Mouse (Mus musculus) midbrain, postnatal 0 days (tissue): ENCODE results near the gene Hacl1. TPM values are rescaled to one million over a fixed set of nuclear protein-coding genes. Genes with fewer than 3 reads are reported as not detected.
A peak's percentile ranks its signal among the peaks of the same experiment; 100 is the strongest.

ENCODE experiments used
- ATAC-seq: fragments of 200-750 bp; cut with Nextera tagmentation; 2 replicates; pipeline ENCODE4 v1.8.0; 2017; ENCODE audit warnings: moderate number of reproducible peaks, mild to moderate bottlenecking, moderate TSS enrichment, moderate library complexity; ENCODE audit not compliant: low FRiP score
- DNase-seq: peaks from one replicate; pipeline ENCODE4 v3.0.0-alpha.2; 2015; ENCODE audit warnings: low spot score
- H3K27ac ChIP-seq: fragments of 300-500 bp; sonication (generic); 2 replicates; pipeline ENCODE4 v1.5.1; 2014; ENCODE audit warnings: low read depth, mild to moderate bottlenecking, low read length, mixed read lengths
- H3K27me3 ChIP-seq: fragments of 300-500 bp; sonication (generic); 2 replicates; pipeline ENCODE4 v1.6.1; 2014; ENCODE audit warnings: low read length, control low read depth, mixed read lengths; ENCODE audit not compliant: insufficient read depth
- H3K36me3 ChIP-seq: fragments of 300-500 bp; sonication (generic); 2 replicates; pipeline ENCODE4 v1.6.1; 2014; ENCODE audit warnings: low read length, control low read depth, mixed read lengths; ENCODE audit not compliant: insufficient read depth
- H3K4me1 ChIP-seq: fragments of 300-500 bp; sonication (generic); 2 replicates; pipeline ENCODE4 v1.6.1; 2014; ENCODE audit warnings: mild to moderate bottlenecking, control low read depth, antibody characterized with exemption, low read length, mixed read lengths; ENCODE audit not compliant: insufficient read depth
- H3K4me2 ChIP-seq: fragments of 300-500 bp; sonication (generic); 2 replicates; pipeline ENCODE4 v1.6.1; 2014; ENCODE audit warnings: low read depth, mild to moderate bottlenecking, low read length, mixed read lengths; ENCODE audit not compliant: poor library complexity, severe bottlenecking
- H3K4me3 ChIP-seq: fragments of 300-500 bp; sonication (generic); 2 replicates; pipeline ENCODE4 v1.5.1; 2014; ENCODE audit warnings: low read depth, mild to moderate bottlenecking, low read length, moderate library complexity
- H3K9ac ChIP-seq: fragments of 300-500 bp; sonication (generic); replicated peaks from 2 replicates; pipeline ENCODE4 v1.6.1; 2014; ENCODE audit warnings: mild to moderate bottlenecking, low read length, moderate library complexity, mixed read lengths; ENCODE audit not compliant: poor library complexity, severe bottlenecking
- H3K9me3 ChIP-seq: fragments of 300-500 bp; sonication (generic); 2 replicates; pipeline ENCODE4 v1.6.1; 2016; ENCODE audit warnings: low read length, control low read depth
- CTCF ChIP-seq: IDR thresholded peaks from 2 replicates; pipeline ENCODE4 v1.5.1; 2016; ENCODE audit warnings: antibody characterized with exemption, mild to moderate bottlenecking
- WGBS: fragments of 180-500 bp; shearing (Covaris S2); extraction: QIAGEN DNeasy Blood & Tissue Kit; methylation state at CpG from one replicate; pipeline ENCODE4 v1.1.7; 2014; 5-methylcytosine and 5-hydroxymethylcytosine counted together
- polyA plus RNA-seq: library from polyadenylated mRNA; unstranded; fragments of >200 nt; fragmentation: Nextera tagmentation; extraction: Ambion mirVana; gene quantifications from 2 replicates; pipeline ENCODE4 v1.2.1, GENCODE M21; 2015
- total RNA-seq: library from RNA; depleted of rRNA; stranded (reverse); fragments of >200 nt; gene quantifications from 2 replicates; pipeline ENCODE4 v1.2.3, GENCODE M21; 2014

Gene Hacl1
- total and polyA plus RNA-seq, 2 experiments from 2014 or later, result 6.8 to 8.4 TPM

DNA sequence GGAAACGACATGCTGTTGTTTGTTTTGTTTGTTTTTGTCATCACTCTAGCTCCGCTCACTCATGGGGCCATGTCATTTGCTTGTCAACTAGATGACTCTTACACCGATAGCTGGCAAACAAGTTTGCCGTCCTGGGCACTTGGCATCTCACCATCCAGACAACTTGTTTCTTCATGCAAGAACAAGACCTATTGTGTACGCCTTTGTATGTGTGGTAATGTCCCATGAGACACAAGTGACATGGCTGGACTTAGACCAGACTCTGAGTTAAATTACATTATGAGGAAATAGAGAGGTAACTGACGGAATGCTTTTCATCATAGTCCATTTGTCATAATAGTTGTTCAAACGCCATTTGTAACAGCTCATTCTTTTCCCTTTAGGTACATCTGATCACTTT, 4.8 kb upstream of the Hacl1 start:
- Histone ChIP-seq H3K4me1 (0 out of 2 replicates have a peak, but pooled peaks cover 3% of the 10 kb centered on the region), H3K36me3 (no peaks in the 10 kb centered on the region), H3K27ac (no peak overlapping the region), H3K9ac (no peak overlapping the region), H3K9me3 (no peaks in the 10 kb centered on the region), H3K4me3 (no peak overlapping the region), H3K4me2 (no peak overlapping the region), H3K27me3 (no peaks in the 10 kb centered on the region)
- no peak for TF ChIP-seq CTCF
- WGBS, result 88% methylated on average over 7 of the region's 7 CpGs
- DNase-seq, result no peak
- ATAC-seq, result no peak

DNA sequence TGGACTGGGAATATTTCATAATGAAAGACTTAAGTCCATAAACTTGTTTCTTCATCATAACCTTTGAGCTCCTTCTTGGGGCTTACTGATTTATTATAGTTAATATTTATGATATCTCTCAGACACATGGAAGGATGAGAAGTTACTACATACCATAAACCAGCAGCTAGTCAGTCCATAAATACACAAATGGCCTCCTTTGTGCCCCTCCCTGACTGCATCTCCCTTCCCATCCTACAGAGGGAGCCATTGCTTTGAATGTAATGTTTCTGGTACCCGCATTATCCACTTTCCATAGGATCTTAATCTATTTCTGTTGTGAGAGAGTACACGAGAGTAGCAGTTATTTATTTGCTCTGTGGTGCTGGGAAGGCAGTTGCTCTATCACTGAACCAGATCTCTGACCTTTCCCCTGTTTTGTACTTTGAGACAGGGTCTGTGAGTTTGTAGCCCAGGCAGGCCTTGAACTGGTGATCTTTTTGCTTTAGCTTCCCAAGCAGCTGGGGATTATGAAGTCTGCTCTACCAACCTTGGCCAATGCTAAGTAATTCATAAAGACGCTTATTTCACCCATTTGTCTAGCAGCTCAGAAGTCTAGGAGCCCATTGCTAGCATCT, 4.0 kb upstream of the Hacl1 start:
- TF ChIP-seq CTCF, result peak; percentile 48
- H3K27me3 ChIP-seq, result no peaks in the 10 kb centered on the region
- no peak for DNase-seq
- H3K4me2 ChIP-seq, result no peak overlapping the region
- ATAC-seq, result no peak
- H3K36me3 ChIP-seq, result no peaks in the 10 kb centered on the region
- H3K27ac ChIP-seq, result no peak overlapping the region
- H3K4me1 ChIP-seq, result 0 out of 2 replicates have a peak, but pooled peaks cover 6% of the 10 kb centered on the region
- 67% methylated on average over 3 of the region's 3 CpGs for WGBS
- H3K4me3 ChIP-seq, result no peak overlapping the region
- H3K9me3 ChIP-seq, result no peaks in the 10 kb centered on the region
- H3K9ac ChIP-seq, result no peak overlapping the region

DNA sequence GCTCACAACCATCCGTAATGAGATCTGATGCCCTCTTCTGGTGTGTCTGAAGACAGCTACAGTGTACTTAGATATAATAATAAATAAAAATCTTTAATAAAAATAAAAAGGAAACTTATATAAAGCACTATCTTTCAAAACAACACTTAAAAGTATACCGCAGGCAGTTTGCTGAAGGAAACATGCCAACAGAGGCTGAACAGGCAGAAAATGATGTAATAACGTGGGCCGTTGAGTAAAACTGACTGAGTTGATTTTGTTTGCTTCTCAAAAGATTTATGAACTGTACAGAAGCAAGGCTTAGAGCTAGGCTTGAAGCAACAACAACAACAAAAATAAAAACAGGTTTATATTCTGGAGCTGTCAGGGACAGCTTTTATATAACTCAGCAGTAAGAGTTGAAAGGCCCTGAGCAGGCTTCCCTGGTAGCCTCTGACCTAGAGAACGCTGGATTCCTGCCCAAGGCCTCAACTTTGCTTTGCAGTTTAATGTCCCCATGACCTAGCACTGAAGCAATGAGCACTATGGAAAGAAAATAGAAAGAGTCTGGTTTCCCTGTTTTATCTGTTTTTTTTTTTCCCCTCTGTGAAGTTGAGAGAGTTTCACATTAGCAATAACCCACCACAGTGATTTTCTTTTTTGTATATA, 3.2 kb upstream of the Hacl1 start:
- 91% methylated on average over 5 of the region's 5 CpGs for WGBS
- no peak for TF ChIP-seq CTCF
- no peaks in the 10 kb centered on the region for H3K9me3 ChIP-seq
- DNase-seq (no peak), ATAC-seq (no peak)
- H3K9ac ChIP-seq, result no peak overlapping the region
- H3K27me3 ChIP-seq, result no peaks in the 10 kb centered on the region
- 0 out of 2 replicates have a peak, but pooled peaks cover 6% of the 10 kb centered on the region for H3K4me1 ChIP-seq
- H3K4me3 ChIP-seq, result no peak overlapping the region
- H3K27ac ChIP-seq, result no peak overlapping the region
- H3K4me2 ChIP-seq, result no peak overlapping the region
- H3K36me3 ChIP-seq, result no peaks in the 10 kb centered on the region

DNA sequence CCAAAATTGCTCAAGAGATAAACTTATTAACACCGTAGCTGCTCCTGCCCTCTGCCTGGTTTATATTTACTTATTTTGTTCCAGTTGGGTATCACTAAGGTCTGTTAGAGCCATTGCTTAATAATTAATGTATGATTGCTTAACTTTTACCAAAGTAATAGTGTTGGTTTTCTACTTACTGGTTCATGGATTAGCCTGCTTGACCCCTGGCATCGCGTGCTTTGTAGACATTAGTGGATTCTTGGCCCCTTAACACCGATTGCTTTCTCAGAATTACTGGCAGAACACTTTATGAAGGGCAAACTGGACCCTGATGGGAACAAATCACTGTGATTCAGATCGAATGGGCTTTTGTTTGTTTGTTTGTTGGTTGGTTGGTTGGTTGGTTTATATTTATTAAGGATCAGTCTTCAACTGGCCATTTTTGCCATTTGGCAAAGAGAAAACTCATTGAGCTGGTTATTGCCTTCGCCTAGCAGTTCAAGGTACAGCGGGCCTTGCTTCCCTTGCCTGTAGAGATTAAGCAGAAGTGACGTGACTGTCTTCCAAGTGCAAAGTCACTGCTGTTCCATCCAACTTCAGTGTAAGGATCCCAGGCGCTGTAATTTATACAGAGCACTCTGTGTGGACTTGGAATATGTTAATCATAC, 545 bp upstream of the Hacl1 start:
- Histone ChIP-seq H3K36me3 (no peaks in the 10 kb centered on the region), H3K27me3 (no peaks in the 10 kb centered on the region), H3K4me1 (0 out of 2 replicates have a peak, but pooled peaks cover 6% of the 10 kb centered on the region), H3K4me3 (peak overlapping the region; percentile 64), H3K9ac (peak overlapping the region; percentile 70), H3K9me3 (no peaks in the 10 kb centered on the region), H3K4me2 (peak overlapping the region; percentile 98), H3K27ac (no peak overlapping the region)
- 64% methylated on average over 9 of the region's 9 CpGs for WGBS
- ATAC-seq (no peak), DNase-seq (no peak)
- no peak for TF ChIP-seq CTCF

DNA sequence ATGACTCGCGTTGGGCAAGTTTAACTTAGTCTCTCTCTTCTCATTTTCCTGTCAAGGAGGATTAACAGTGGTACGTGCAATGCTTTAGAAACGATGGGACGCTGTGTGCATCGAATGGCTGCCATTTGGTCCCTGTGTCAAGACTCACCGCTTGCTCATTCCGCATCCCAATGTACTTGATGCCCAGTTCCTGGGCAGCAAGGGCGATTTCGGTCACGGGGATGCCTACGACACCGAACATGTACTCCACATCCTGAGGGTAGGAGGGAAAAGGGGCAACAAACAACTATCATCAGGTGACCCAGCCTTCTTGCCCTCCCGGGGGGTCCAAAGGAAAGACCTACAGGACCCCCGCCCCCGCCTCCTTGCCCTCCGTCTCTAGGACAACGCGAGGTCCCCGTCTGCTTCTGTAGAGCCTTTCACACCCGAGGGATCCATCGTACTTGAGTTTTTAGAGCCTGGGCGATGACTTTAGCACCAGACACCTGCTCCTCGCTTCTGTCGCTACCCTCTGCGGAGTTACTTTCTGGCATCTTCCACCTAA, 668 bp downstream of the Hacl1 start, which contains the start of gene Gm49387:
Gm49387 (minus strand) TSS at position 533 of the 544 bp plus-strand sequence.
- Histone ChIP-seq H3K36me3 (no peaks in the 10 kb centered on the region), H3K4me3 (peak within 1 kb of the TSS; percentile 64), H3K9me3 (no peaks in the 10 kb centered on the region), H3K9ac (peak within 1 kb of the TSS; percentile 70), H3K27me3 (no peaks in the 10 kb centered on the region), H3K27ac (peak within 1 kb of the TSS; percentile 78), H3K4me2 (peak within 1 kb of the TSS; percentile 98), H3K4me1 (0 out of 2 replicates have a peak, but pooled peaks cover 6% of the 10 kb centered on the region)
- ATAC-seq (peak; percentile 47), DNase-seq (peak; percentile 28)
- TF ChIP-seq CTCF, result no peak
- WGBS, result 1% methylated on average over 25 of the region's 26 CpGs
